26 mouse cellular contexts compared by ENCODE assay signal in the genomic region with DNA sequence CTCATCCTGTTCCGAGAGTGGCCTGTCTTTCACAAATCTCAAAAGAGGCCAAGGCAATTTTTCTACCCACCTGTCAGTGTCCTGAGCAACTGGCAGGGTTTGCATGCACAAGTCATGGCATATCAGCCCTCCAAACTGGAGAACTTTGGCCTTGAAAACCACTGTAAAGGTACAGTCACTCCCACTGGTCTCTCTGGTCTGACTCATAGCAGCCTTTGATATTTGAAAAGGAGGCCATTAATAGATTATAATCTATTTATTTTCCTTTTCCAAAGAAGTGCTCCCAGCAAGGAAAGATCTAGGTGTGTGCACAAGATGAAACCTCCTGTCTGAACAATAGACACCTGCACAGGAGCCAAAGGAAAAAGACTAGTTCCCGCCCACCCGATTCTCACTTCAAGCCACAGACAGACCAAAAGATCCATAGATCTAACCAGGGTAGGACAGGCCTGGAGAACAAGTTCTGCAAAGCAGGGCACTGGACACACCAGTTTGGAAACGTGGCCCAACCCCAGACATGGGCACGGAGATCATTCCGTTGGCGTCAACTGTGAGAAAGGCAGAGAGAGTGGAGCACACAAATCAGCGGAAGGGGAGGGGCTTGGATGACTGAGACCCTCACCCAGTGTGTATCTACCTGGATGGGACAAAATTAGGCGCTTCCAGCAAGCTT.
A peak's percentile ranks its signal among the peaks of the same experiment; 100 is the strongest.
DNase-seq lines count a peak whose midpoint lies in the region; ATAC-seq lines count a peak whose summit lies in the region.
"Had no signal": no experiment of that assay in that cellular context is flagged by ENCODE, and none has a peak within 500 bp of the region (broad histone marks: within the 10 kb centered on the region; RNA-seq: fewer than 3 reads in every experiment).

No protein-coding gene starts in this region.

- H3K36me3 ChIP-seq in intestine, embryonic 16.5 days (ENCODE audit: control insufficient read depth, insufficient read depth, low read length) = no peaks in the 10 kb centered on the region
- H3K36me3 ChIP-seq in stomach, embryonic 16.5 days (ENCODE audit: control insufficient read depth, insufficient read depth, low read length) = no peaks in the 10 kb centered on the region
- H3K36me3 ChIP-seq: embryonic facial prominence, embryonic 12.5 days; hindbrain, embryonic 13.5 days; limb, embryonic 10.5 days; neural tube, embryonic 12.5 days had no signal

- H3K9ac ChIP-seq in intestine, embryonic 16.5 days (ENCODE audit: low read depth, low read length) = no peak overlapping the region
- no peak overlapping the region for H3K9ac ChIP-seq in stomach, embryonic 16.5 days (ENCODE audit: low read length)
- H3K9ac ChIP-seq: embryonic facial prominence, embryonic 12.5 days; forebrain, embryonic 13.5 days; heart, embryonic 13.5 days; hindbrain, embryonic 13.5 days; liver, embryonic 15.5 days; lung, embryonic 15.5 days; neural tube, embryonic 12.5 days had no signal

- peak; percentile 79 for ATAC-seq in intestine, embryonic 16.5 days
- ATAC-seq in stomach, embryonic 16.5 days (ENCODE audit: insufficient read depth, low FRiP score) = peak; percentile 83
- ATAC-seq: forebrain, embryonic 13.5 days had no signal

- H3K9me3 ChIP-seq in intestine, embryonic 16.5 days (ENCODE audit: control insufficient read depth, low read length) = no peaks in the 10 kb centered on the region
- H3K9me3 ChIP-seq in stomach, embryonic 16.5 days (replicated peaks; ENCODE audit: control insufficient read depth, low read length) = no peaks in the 10 kb centered on the region
- H3K9me3 ChIP-seq: embryonic facial prominence, embryonic 12.5 days; forebrain, embryonic 13.5 days; heart, embryonic 13.5 days; hindbrain, embryonic 13.5 days; limb, embryonic 10.5 days; liver, embryonic 15.5 days; lung, embryonic 15.5 days; neural tube, embryonic 12.5 days had no signal

- intact Hi-C loops in gastrocnemius, postnatal 36 days (cut with DNase I) = no loop called here

- H3K27ac ChIP-seq in intestine, embryonic 16.5 days (ENCODE audit: low read length) = peak overlapping the region; percentile 4; the same call in 1 of the 2 replicates
- peak overlapping the region; percentile 84 for H3K27ac ChIP-seq in stomach, embryonic 16.5 days (ENCODE audit: low read length)
- H3K27ac ChIP-seq: embryonic facial prominence, embryonic 12.5 days; forebrain, embryonic 13.5 days; gastrocnemius, adult 2 months; heart, embryonic 13.5 days; hindbrain, embryonic 13.5 days; limb, embryonic 10.5 days; liver, embryonic 15.5 days; lung, embryonic 15.5 days; neural tube, embryonic 12.5 days had no signal

- H3K27me3 ChIP-seq in intestine, embryonic 16.5 days (replicated peaks; ENCODE audit: control insufficient read depth, insufficient read depth, low read length) = no peaks in the 10 kb centered on the region
- no peaks in the 10 kb centered on the region for H3K27me3 ChIP-seq in stomach, embryonic 16.5 days (ENCODE audit: control insufficient read depth, insufficient read depth, low read length)
- H3K27me3 ChIP-seq: embryonic facial prominence, embryonic 12.5 days; forebrain, embryonic 13.5 days; heart, embryonic 13.5 days; hindbrain, embryonic 13.5 days; liver, embryonic 15.5 days; lung, embryonic 15.5 days; neural tube, embryonic 12.5 days had no signal

- H3K4me2 ChIP-seq in intestine, embryonic 16.5 days (ENCODE audit: low read depth, low read length) = no peak overlapping the region
- no peak overlapping the region for H3K4me2 ChIP-seq in stomach, embryonic 16.5 days (ENCODE audit: low read depth, low read length)
- H3K4me2 ChIP-seq: embryonic facial prominence, embryonic 12.5 days; forebrain, embryonic 13.5 days; heart, embryonic 13.5 days; hindbrain, embryonic 13.5 days; liver, embryonic 15.5 days; lung, embryonic 15.5 days; neural tube, embryonic 12.5 days had no signal

- no peak overlapping the region for H3K4me3 ChIP-seq in intestine, embryonic 16.5 days (ENCODE audit: low read length)
- no peak overlapping the region for H3K4me3 ChIP-seq in stomach, embryonic 16.5 days (replicated peaks; ENCODE audit: low read length)
- H3K4me3 ChIP-seq: embryonic facial prominence, embryonic 12.5 days; forebrain, embryonic 13.5 days; gastrocnemius, adult 2 months; heart, embryonic 13.5 days; hindbrain, embryonic 13.5 days; limb, embryonic 10.5 days; liver, embryonic 15.5 days; lung, embryonic 15.5 days; neural tube, embryonic 12.5 days had no signal

- WGBS in intestine, embryonic 16.5 days = 85% methylated on average over 9 of the region's 9 CpGs
- 75% methylated on average over 9 of the region's 9 CpGs for WGBS in stomach, embryonic 16.5 days

- peaks cover 3% of the 10 kb centered on the region; the same call in 1 of the 2 replicates for H3K4me1 ChIP-seq in intestine, embryonic 16.5 days (ENCODE audit: control insufficient read depth, insufficient read depth, low read length)
- no peaks in the 10 kb centered on the region for H3K4me1 ChIP-seq in stomach, embryonic 16.5 days (ENCODE audit: control insufficient read depth, insufficient read depth, low read length)
- H3K4me1 ChIP-seq: embryonic facial prominence, embryonic 12.5 days; forebrain, embryonic 13.5 days; heart, embryonic 13.5 days; hindbrain, embryonic 13.5 days; liver, embryonic 15.5 days; lung, embryonic 15.5 days; neural tube, embryonic 12.5 days had no signal

- peak; percentile 53 for DNase-seq in adrenal gland, adult 2 months
- DNase-seq in adrenal gland, postnatal 4 days (ENCODE audit: low spot score in 2 of 2) = no peak
- DNase-seq in adrenal gland, postnatal 36 days = peak; percentile 25 to 43
- no peak for DNase-seq in yolk sac, embryonic 10.5 days (ENCODE audit: low spot score)
- DNase-seq in gastrocnemius, postnatal 36 days = no peak
- no peak for DNase-seq in right cerebral cortex, adult 2 months (ENCODE audit: low spot score in 2 of 2)
- DNase-seq: cerebellum, adult 11 months; cerebellum, postnatal 10 days; gastrocnemius, adult 2 months; heart, adult 18-20 months; kidney, adult 9 months; kidney, postnatal 14 days; liver; lung, postnatal 36 days; midbrain, embryonic 14.5 days; retina, postnatal 1 day had no signal

Comparison
In these comparisons a context has a peak if more than half of its experiments do, and no peak if none do; other contexts are left out.
1. DNase-seq: peak in adrenal gland, adult 2 months (single experiment) and adrenal gland, postnatal 36 days (2 of 2); none in adrenal gland, postnatal 4 days (0 of 2), yolk sac, embryonic 10.5 days (single experiment), gastrocnemius, postnatal 36 days (0 of 2) and right cerebral cortex, adult 2 months (0 of 2).